Mouse (Mus musculus): ENCODE data around the gene Myo10.

DNA sequence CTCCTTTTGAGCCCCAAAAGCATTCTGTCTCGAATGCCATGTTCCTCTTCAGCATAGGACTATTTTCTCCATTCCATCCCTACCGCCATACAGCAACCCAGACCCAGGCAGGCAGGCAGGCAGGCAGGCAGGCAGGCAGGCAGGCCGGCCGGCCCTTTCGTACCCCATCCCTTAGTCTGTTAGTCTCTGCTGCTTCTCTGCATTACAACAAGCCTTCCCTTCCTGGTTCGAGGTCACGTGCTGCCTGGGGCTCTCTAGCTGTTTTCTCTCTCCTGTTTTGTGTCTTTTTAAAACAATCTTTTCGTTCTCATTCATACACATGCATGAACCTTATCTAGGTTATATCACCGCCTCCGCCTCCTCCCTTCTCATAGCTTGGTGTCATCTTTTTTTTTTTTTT lies 149.5 kb downstream of the Myo10 start:
- TF ChIP-seq GATA1 (IDR thresholded peaks at IDR 0.05; ENCODE audit: low read length) (no peak), TAL1 (IDR thresholded peaks at IDR 0.05; ENCODE audit: low read length) (no peak)
